Mouse (Mus musculus) liver, postnatal 0 days (tissue): Measurements from ENCODE around the gene Tekt3. TPM values are rescaled to one million over a fixed set of nuclear protein-coding genes. Genes with fewer than 3 reads are reported as not detected.
A peak's percentile ranks its signal among the peaks of the same experiment; 100 is the strongest.

Experiments
- ATAC-seq: fragments of 200-750 bp; cut with Nextera tagmentation; 2 replicates; pipeline ENCODE4 v1.8.0; 2017; ENCODE audit warnings: mild to moderate bottlenecking, moderate library complexity
- DNase-seq: peaks from one replicate; pipeline ENCODE4 v3.0.0-alpha.2; 2016
- H3K27ac ChIP-seq: fragments of 300-500 bp; sonication (generic); 2 replicates; pipeline ENCODE4 v1.5.1; 2014; ENCODE audit warnings: antibody characterized with exemption, moderate library complexity, mild to moderate bottlenecking, low read depth
- H3K27me3 ChIP-seq: fragments of 300-500 bp; sonication (generic); 2 replicates; pipeline ENCODE4 v1.6.1; 2014; ENCODE audit warnings: low read length, control low read depth, mixed read lengths; ENCODE audit not compliant: insufficient read depth
- H3K36me3 ChIP-seq: fragments of 300-500 bp; sonication (generic); replicated peaks from 2 replicates; pipeline ENCODE4 v1.6.1; 2014; ENCODE audit warnings: mild to moderate bottlenecking, control low read depth, low read length, moderate library complexity, mixed read lengths; ENCODE audit not compliant: insufficient read depth
- H3K4me1 ChIP-seq: fragments of 300-500 bp; sonication (generic); 2 replicates; pipeline ENCODE4 v1.6.1; 2014; ENCODE audit warnings: antibody characterized with exemption, mild to moderate bottlenecking, control low read depth; ENCODE audit not compliant: insufficient read depth
- H3K4me2 ChIP-seq: fragments of 300-500 bp; sonication (generic); 2 replicates; pipeline ENCODE4 v1.6.1; 2014; ENCODE audit warnings: low read depth, mild to moderate bottlenecking, low read length, moderate library complexity, mixed read lengths
- H3K4me3 ChIP-seq: fragments of 300-500 bp; sonication (generic); 2 replicates; pipeline ENCODE4 v1.5.1; 2014; ENCODE audit warnings: low read depth, low read length
- H3K9ac ChIP-seq: fragments of 300-500 bp; sonication (generic); replicated peaks from 2 replicates; pipeline ENCODE4 v1.6.1; 2014; ENCODE audit warnings: mild to moderate bottlenecking, moderate library complexity
- H3K9me3 ChIP-seq: fragments of 300-500 bp; sonication (generic); 2 replicates; pipeline ENCODE4 v1.6.1; 2016; ENCODE audit warnings: mild to moderate bottlenecking, control low read depth, low read length, mixed read lengths
- CTCF ChIP-seq: sonication (generic); IDR thresholded peaks from 2 replicates; pipeline ENCODE4 v1.5.1; 2016; ENCODE audit warnings: antibody characterized with exemption, low read depth
- EP300 ChIP-seq: IDR thresholded peaks from 2 replicates; pipeline ENCODE4 v1.6.1; 2016; ENCODE audit warnings: antibody characterized with exemption, low read depth, mild to moderate bottlenecking
- WGBS: fragments of 180-500 bp; shearing (Covaris S2); extraction: QIAGEN DNeasy Blood & Tissue Kit; methylation state at CpG from one replicate; pipeline ENCODE4 v1.1.7; 2014; ENCODE audit not compliant: insufficient replicate concordance; 5-methylcytosine and 5-hydroxymethylcytosine counted together
- polyA plus RNA-seq: library from polyadenylated mRNA; unstranded; fragments of >200 nt; fragmentation: Nextera tagmentation; extraction: Ambion mirVana; gene quantifications from 2 replicates; pipeline ENCODE4 v1.2.1, GENCODE M21; 2015

Tekt3 gene
- polyA plus RNA-seq, 1 experiment from 2014 or later, result not detected

DNA sequence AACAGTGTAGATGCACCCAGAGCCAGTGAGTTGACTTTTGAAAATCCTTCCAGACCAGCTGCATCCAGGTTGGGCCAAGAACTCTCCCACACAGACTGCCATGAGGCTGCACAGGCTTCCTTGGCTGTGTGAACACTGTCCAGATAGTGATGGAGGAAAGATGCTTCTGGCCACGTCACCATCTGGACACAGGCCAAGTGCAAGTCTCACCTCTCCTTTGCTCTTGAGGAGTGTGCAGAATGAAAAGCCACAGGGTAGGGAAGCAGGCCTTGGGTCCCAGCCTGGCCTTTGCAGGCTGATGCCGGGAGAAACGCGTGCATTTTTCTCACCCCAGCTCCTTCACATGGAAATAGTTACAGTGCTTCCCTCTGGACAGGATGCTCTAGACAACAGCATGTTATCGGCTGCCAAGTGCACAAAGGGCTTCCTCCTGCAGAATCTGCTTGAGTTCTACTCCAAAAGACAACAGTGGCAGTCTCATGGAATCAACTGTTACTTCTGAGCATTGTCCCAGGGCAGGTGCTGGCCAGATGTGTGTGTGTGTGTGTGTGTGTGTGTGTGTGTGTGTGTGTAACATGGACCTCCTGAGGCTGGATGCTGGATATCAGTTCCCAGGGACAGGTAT lies 64.5 kb downstream of the Tekt3 start:
- no peaks in the 10 kb centered on the region for H3K9me3 ChIP-seq
- 56% methylated on average over 5 of the region's 5 CpGs for WGBS
- H3K36me3 ChIP-seq, result no peaks in the 10 kb centered on the region
- no peak overlapping the region for H3K4me3 ChIP-seq
- H3K27me3 ChIP-seq, result peaks cover 2% of the 10 kb centered on the region; the same call in 1 of the 2 replicates
- peaks cover 4% of the 10 kb centered on the region; the same call in 1 of the 2 replicates for H3K4me1 ChIP-seq
- no peak overlapping the region for H3K9ac ChIP-seq
- DNase-seq (no peak), ATAC-seq (no peak)
- H3K27ac ChIP-seq, result no peak overlapping the region
- no peak overlapping the region for H3K4me2 ChIP-seq
- TF ChIP-seq EP300 (no peak), CTCF (no peak)

DNA sequence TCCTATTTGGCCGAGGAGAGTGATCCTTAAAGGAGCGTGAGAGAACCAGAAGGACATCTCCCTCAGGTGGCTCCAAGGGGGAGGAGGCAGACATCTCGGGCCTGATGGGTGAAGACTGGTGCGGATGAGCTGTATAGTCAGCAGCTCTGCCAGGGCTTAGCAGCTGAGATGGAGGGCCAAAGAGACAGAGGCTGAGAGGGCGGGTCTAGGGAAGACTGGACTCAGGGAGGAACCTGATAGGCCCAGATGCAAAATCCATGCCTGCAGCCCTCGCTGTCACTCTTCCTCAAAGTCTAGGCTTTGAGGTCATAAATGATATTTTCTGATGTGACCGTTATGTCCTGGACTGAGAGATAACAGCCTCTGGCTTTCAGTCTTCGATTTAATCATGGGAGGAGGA lies 65.5 kb downstream of the Tekt3 start:
- H3K27ac ChIP-seq, result no peak overlapping the region
- ATAC-seq (no peak), DNase-seq (no peak)
- no peaks in the 10 kb centered on the region for H3K36me3 ChIP-seq
- no peak overlapping the region for H3K9ac ChIP-seq
- H3K4me2 ChIP-seq, result no peak overlapping the region
- H3K9me3 ChIP-seq, result no peaks in the 10 kb centered on the region
- peaks cover 12% of the 10 kb centered on the region for H3K27me3 ChIP-seq
- 62% methylated on average over 8 of the region's 8 CpGs for WGBS
- no peak overlapping the region for H3K4me3 ChIP-seq
- TF ChIP-seq CTCF (no peak), EP300 (no peak)
- H3K4me1 ChIP-seq, result peaks cover 6% of the 10 kb centered on the region; the same call in 1 of the 2 replicates

DNA sequence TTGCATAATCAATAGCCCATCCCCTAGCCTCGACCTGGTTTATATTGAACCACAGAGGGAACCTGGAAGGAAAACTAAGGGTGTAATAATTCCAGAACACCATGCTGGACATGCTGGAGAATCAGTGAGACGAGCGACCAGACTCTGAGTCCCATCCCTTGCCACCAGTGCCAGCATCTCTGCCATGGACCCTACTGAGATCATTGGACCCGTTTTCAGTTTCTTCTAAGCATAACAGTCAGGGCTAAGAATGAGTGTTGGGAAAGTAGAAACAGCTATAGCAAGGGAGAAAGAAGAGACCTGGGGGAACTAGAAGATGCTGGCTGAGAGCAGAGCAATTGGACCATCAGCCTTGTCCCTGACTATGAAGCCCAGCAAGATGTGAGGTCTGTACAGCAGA lies 66.1 kb downstream of the Tekt3 start:
- DNase-seq (no peak), ATAC-seq (no peak)
- TF ChIP-seq EP300 (no peak), CTCF (no peak)
- H3K4me2 ChIP-seq, result no peak overlapping the region
- H3K4me1 ChIP-seq, result peaks cover 6% of the 10 kb centered on the region; the same call in 1 of the 2 replicates
- H3K27ac ChIP-seq, result no peak overlapping the region
- H3K9ac ChIP-seq, result no peak overlapping the region
- H3K9me3 ChIP-seq, result no peaks in the 10 kb centered on the region
- H3K4me3 ChIP-seq, result no peak overlapping the region
- H3K27me3 ChIP-seq, result peaks cover 13% of the 10 kb centered on the region
- H3K36me3 ChIP-seq, result no peaks in the 10 kb centered on the region
- 75% methylated on average over 4 of the region's 4 CpGs for WGBS

GRCm38 (mm10) chr11:63128784-63129183 lies 67.3 kb downstream of the Tekt3 start, which contains the start of gene Pmp22:
Gene Pmp22, plus strand, starts transcription at chr11:63128982.
- ATAC-seq, result no peak
- no peak within 1 kb of the TSS for H3K4me2 ChIP-seq
- H3K27ac ChIP-seq, result no peak within 1 kb of the TSS
- H3K9me3 ChIP-seq, result no peaks in the 10 kb centered on the region
- DNase-seq, result no peak
- TF ChIP-seq EP300, result no peak
- no peak for TF ChIP-seq CTCF
- 45% methylated on average over 2 of the region's 2 CpGs for WGBS
- peaks cover 6% of the 10 kb centered on the region; the same call in 1 of the 2 replicates for H3K4me1 ChIP-seq
- H3K9ac ChIP-seq, result no peak within 1 kb of the TSS
- no peak within 1 kb of the TSS for H3K4me3 ChIP-seq
- H3K27me3 ChIP-seq, result peaks cover 17% of the 10 kb centered on the region
- no peaks in the 10 kb centered on the region for H3K36me3 ChIP-seq

- TF ChIP-seq EP300 (no peak), CTCF (no peak)
- 13% methylated on average over 9 of the region's 9 CpGs for WGBS
- H3K27me3 ChIP-seq, result peaks cover 21% of the 10 kb centered on the region
- no peak overlapping the region for H3K4me3 ChIP-seq
- DNase-seq, result no peak
- H3K9me3 ChIP-seq, result no peaks in the 10 kb centered on the region
- H3K27ac ChIP-seq, result no peak overlapping the region
- H3K9ac ChIP-seq, result no peak overlapping the region
- H3K4me2 ChIP-seq, result no peak overlapping the region
- no peaks in the 10 kb centered on the region; the same call in 1 of the 2 replicates for H3K36me3 ChIP-seq
- peaks cover 6% of the 10 kb centered on the region; the same call in 1 of the 2 replicates for H3K4me1 ChIP-seq
- no peak for ATAC-seq
Measured at GRCm38 (mm10) chr11:63129375-63129774, 67.9 kb downstream of the Tekt3 start.

GRCm38 (mm10) chr11:63129840-63130239 lies 68.4 kb downstream of the Tekt3 start:
- Histone ChIP-seq H3K4me3 (no peak overlapping the region), H3K27me3 (peaks cover 21% of the 10 kb centered on the region), H3K9ac (no peak overlapping the region), H3K4me2 (no peak overlapping the region), H3K36me3 (peaks cover 3% of the 10 kb centered on the region; the same call in 1 of the 2 replicates), H3K27ac (no peak overlapping the region), H3K4me1 (peaks cover 6% of the 10 kb centered on the region; the same call in 1 of the 2 replicates), H3K9me3 (no peaks in the 10 kb centered on the region)
- ATAC-seq (no peak), DNase-seq (no peak)
- WGBS, result 46% methylated on average over 12 of the region's 12 CpGs
- TF ChIP-seq CTCF, result no peak
- TF ChIP-seq EP300, result no peak

- Histone ChIP-seq H3K27ac (no peak overlapping the region), H3K9ac (peak overlapping the region; percentile 58), H3K4me2 (peak overlapping the region; percentile 73), H3K9me3 (no peaks in the 10 kb centered on the region), H3K4me3 (peak overlapping the region; percentile 57; the same call in 1 of the 2 replicates), H3K36me3 (peaks cover 5% of the 10 kb centered on the region; the same call in 1 of the 2 replicates), H3K27me3 (peaks cover 21% of the 10 kb centered on the region), H3K4me1 (peaks cover 6% of the 10 kb centered on the region; the same call in 1 of the 2 replicates)
- TF ChIP-seq CTCF (no peak), EP300 (no peak)
- WGBS, result 37% methylated on average over 8 of the region's 8 CpGs
- DNase-seq, result no peak
- ATAC-seq, result no peak
Measured at GRCm38 (mm10) chr11:63130497-63130896, 69.0 kb downstream of the Tekt3 start.
